Mouse (Mus musculus): ENCODE data around the gene Olfr457. TPM values are rescaled to one million over a fixed set of nuclear protein-coding genes. Genes with fewer than 3 reads are reported as not detected.

The Olfr457 gene
- polyA plus RNA-seq (2014; fragmentation: Illumina TruSeq; extraction: RNeasy Lipid Tissue Mini Kit (QIAGEN cat#74804); ENCODE audit: low replicate concordance): not detected

DNA sequence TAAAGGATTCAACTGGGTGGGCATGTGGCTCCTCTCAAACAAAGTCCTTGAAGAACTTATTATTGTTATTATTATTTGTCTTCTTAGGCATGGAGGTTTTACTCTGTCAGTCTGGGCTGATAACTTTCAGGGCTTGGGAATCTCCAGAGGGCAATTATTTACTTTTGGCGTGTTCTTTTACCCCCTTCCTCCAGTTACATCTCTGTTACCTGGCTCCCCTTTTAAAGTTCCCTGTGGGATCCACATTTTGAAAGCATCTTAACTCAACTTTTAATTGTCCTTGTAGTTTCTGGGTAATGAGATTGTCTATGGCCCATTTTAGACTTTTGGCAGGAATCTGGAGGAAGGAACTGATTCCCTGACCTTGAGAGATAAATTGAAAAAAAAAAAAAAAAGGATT is at the start of gene Olfr457:
TSS of gene Olfr457 (minus strand) at position 101 of the 400 bp plus-strand sequence.

DNA sequence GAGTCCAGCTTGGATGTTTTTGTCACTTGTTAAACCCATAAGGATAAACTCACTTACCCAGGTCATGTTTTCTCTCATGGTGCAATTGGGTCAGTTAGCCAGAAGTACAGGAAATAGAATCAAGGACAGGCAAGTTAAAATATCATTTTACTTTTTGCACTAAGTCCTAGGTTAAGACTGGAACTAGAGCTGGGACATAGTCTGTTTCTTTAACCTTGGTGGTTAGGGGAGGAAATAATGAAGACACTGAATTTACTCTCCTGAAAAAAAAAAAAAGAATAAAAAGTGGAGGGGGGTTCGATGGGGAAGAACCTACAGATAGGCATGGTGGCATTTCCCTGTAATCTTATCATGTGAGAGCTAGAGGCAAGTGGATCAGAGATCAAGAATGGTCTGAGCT is 11.0 kb upstream of the Olfr457 start, which contains the start of gene Olfr456:
TSS of gene Olfr456 (minus strand) at position 101 of the 400 bp plus-strand sequence.

DNA sequence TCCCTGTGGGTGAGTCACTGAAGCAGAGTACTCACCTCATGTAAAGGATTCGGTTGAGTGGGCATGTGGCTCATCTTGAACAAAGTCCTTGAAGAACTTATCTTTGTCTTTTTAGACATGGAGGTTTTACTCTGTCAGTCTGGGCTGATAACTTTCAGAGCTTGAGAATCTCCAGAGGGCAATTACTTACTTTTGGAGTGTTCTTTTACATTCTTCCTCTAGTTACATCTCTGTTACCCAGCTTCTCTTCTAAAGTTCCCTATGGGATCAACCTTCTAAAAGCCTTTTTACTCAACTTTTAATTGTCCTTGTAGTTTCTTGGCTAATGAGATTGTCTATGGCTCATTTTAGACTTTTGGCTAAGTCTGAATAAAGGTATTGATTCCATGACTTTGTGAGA is 11.0 kb downstream of the Olfr457 start, which contains the start of gene Olfr458:
TSS of gene Olfr458 (minus strand) at position 101 of the 400 bp plus-strand sequence.

DNA sequence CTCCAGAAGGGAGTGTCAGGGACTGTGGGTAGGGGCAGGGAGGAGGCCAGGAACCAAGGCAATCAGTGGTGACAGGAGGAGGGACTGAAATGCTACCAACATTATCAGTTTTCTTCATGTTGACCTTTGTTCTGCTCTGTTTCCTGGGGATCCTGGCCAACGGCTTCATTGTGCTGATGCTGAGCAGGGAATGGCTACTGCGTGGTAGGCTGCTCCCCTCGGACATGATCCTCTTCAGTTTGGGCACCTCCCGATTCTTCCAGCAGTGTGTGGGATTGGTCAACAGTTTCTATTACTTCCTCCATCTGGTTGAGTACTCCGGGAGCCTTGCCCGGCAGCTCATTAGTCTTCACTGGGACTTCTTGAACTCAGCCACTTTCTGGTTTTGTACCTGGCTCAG is 41.7 kb downstream of the Olfr457 start, which contains the start of gene Tas2r126:
TSS of gene Tas2r126 (plus strand) at position 90 of the 400 bp plus-strand sequence.

Other genes starting within 250 kb of the Olfr457 start
- 48.8 TPM for gene Gstk1, start 230.4 kb downstream of the Olfr457 start, polyA plus RNA-seq (2014; fragmentation: Illumina TruSeq; extraction: RNeasy Lipid Tissue Mini Kit (QIAGEN cat#74804); ENCODE audit: low replicate concordance)
- 54.1 TPM for gene Tmem139, start 214.4 kb downstream of the Olfr457 start, polyA plus RNA-seq (2014; fragmentation: Illumina TruSeq; extraction: RNeasy Lipid Tissue Mini Kit (QIAGEN cat#74804); ENCODE audit: low replicate concordance)
- 67.1 TPM for gene Casp2, start 211.3 kb downstream of the Olfr457 start, polyA plus RNA-seq (2014; fragmentation: Illumina TruSeq; extraction: RNeasy Lipid Tissue Mini Kit (QIAGEN cat#74804); ENCODE audit: low replicate concordance)
- gene Clcn1, start 189.7 kb downstream of the Olfr457 start, polyA plus RNA-seq (2014; fragmentation: Illumina TruSeq; extraction: RNeasy Lipid Tissue Mini Kit (QIAGEN cat#74804); ENCODE audit: low replicate concordance): 0.15 TPM
- 0.15 TPM for gene Fam131b, start 151.7 kb downstream of the Olfr457 start, polyA plus RNA-seq (2014; fragmentation: Illumina TruSeq; extraction: RNeasy Lipid Tissue Mini Kit (QIAGEN cat#74804); ENCODE audit: low replicate concordance)
- gene Zyx, start 126.7 kb downstream of the Olfr457 start, polyA plus RNA-seq (2014; fragmentation: Illumina TruSeq; extraction: RNeasy Lipid Tissue Mini Kit (QIAGEN cat#74804); ENCODE audit: low replicate concordance): 0.85 TPM
- gene Epha1, start 103.1 kb downstream of the Olfr457 start, polyA plus RNA-seq (2014; fragmentation: Illumina TruSeq; extraction: RNeasy Lipid Tissue Mini Kit (QIAGEN cat#74804); ENCODE audit: low replicate concordance): 7.2 TPM
- gene Tas2r143, start 76.1 kb downstream of the Olfr457 start, polyA plus RNA-seq (2014; fragmentation: Illumina TruSeq; extraction: RNeasy Lipid Tissue Mini Kit (QIAGEN cat#74804); ENCODE audit: low replicate concordance): not detected
- gene Tas2r135, start 70.9 kb downstream of the Olfr457 start, polyA plus RNA-seq (2014; fragmentation: Illumina TruSeq; extraction: RNeasy Lipid Tissue Mini Kit (QIAGEN cat#74804); ENCODE audit: low replicate concordance): not detected
- not detected for gene Tas2r126, start 41.8 kb downstream of the Olfr457 start, polyA plus RNA-seq (2014; fragmentation: Illumina TruSeq; extraction: RNeasy Lipid Tissue Mini Kit (QIAGEN cat#74804); ENCODE audit: low replicate concordance)
- not detected for gene Olfr458, start 11.1 kb downstream of the Olfr457 start, polyA plus RNA-seq (2014; fragmentation: Illumina TruSeq; extraction: RNeasy Lipid Tissue Mini Kit (QIAGEN cat#74804); ENCODE audit: low replicate concordance)
- not detected for gene Olfr456, start 10.9 kb upstream of the Olfr457 start, polyA plus RNA-seq (2014; fragmentation: Illumina TruSeq; extraction: RNeasy Lipid Tissue Mini Kit (QIAGEN cat#74804); ENCODE audit: low replicate concordance)
- not detected for gene Olfr455, start 71.3 kb upstream of the Olfr457 start, polyA plus RNA-seq (2014; fragmentation: Illumina TruSeq; extraction: RNeasy Lipid Tissue Mini Kit (QIAGEN cat#74804); ENCODE audit: low replicate concordance)
- not detected for gene Tcaf3, start 121.4 kb upstream of the Olfr457 start, polyA plus RNA-seq (2014; fragmentation: Illumina TruSeq; extraction: RNeasy Lipid Tissue Mini Kit (QIAGEN cat#74804); ENCODE audit: low replicate concordance)
- gene Tcaf2, start 168.9 kb upstream of the Olfr457 start, polyA plus RNA-seq (2014; fragmentation: Illumina TruSeq; extraction: RNeasy Lipid Tissue Mini Kit (QIAGEN cat#74804); ENCODE audit: low replicate concordance): 13.3 TPM
- gene Tcaf1, start 233.8 kb upstream of the Olfr457 start, polyA plus RNA-seq (2014; fragmentation: Illumina TruSeq; extraction: RNeasy Lipid Tissue Mini Kit (QIAGEN cat#74804); ENCODE audit: low replicate concordance): 11.4 TPM

Data from small intestine, adult 10 weeks (tissue).